Mouse (Mus musculus) left cerebral cortex, postnatal 10 days (tissue): ENCODE measurements around the gene Ftl1. TPM values are rescaled to one million over a fixed set of nuclear protein-coding genes. Genes with fewer than 3 reads are reported as not detected.
"Not testable (repeated sequence)": the region's sequence is repeated elsewhere in the genome, so short reads cannot be mapped to it uniquely, and the experiment has no call there.

Source experiments
- DNase-seq, 2 experiments: peaks; one replicate each; pipeline ENCODE4 v3.0.0; 2021 to 2022; ENCODE audit warnings: low spot score in 2 of 2, mixed read lengths in 1 of 2; ENCODE audit errors: extremely low spot score in 1 of 2
- intact Hi-C: fragments of 180-260 bp; cut with DNase I; formaldehyde crosslinking; loops from one replicate; pipeline ENCODE4 v1.15.1; 2025
- total RNA-seq, 2 experiments: library from RNA; stranded (reverse); gene quantifications; 2 replicates each; pipeline ENCODE4 v1.2.3; 2021

The Ftl1 gene
- total RNA-seq, 2 experiments from 2014 or later, result 445 to 456 TPM

DNA sequence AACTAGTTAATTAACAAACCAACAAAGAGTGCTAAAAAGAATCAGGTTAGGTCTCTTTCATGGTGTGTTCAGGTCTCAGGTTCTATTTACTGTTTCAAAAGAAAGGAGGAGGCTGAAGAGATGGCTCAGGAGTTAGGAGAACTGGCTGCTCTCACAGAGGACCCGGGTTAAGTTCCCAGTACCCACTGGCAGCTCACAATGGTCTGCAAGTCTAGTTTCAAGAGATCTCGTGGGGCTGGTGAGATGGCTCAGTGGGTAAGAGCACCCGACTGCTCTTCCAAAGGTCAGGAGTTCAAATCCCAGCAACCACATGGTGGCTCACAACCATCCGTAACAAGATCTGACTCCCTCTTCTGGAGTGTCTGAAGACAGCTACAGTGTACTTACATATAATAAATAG is 20.6 kb upstream of the Ftl1 start:
- intact Hi-C loops, DNase-seq: not testable (repeated sequence)

DNA sequence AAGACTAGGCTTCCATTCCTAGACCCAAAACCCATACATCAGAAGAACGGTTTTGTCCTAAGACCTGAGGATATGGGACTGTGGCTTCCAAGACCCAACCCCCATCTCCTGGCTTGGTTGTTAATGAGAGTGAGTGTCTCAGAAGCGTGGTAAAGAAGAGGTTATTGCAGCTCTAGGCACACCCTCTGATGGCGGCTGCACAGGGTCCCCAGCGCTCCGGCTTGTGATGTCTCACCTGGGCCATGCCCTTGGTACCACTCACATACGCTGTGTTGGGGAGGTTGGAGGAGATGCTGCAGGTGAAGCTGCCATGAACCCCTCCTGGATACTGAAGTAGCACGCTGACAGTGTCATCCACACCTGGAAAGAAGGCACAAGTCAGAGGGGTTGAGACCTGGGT is 19.1 kb upstream of the Ftl1 start:
- DNase-seq, result no peak
- intact Hi-C loops, result loop anchor here (5.0 to 10.0 kb wide), 2 partner anchors 44 to 206 kb away; partner anchors contain the start of gene Ntn5

GRCm38 (mm10) chr7:45477003-45477402 is 17.3 kb upstream of the Ftl1 start:
- intact Hi-C loops, result loop anchor here (5.0 to 10.0 kb wide), 2 partner anchors 45 to 208 kb away; partner anchors contain the start of gene Ntn5
- DNase-seq, result peak in 1 of 2 experiments; percentile 68

- intact Hi-C loops, result loop anchor here (5.0 to 10.0 kb wide), 2 partner anchors 46 to 208 kb away; partner anchors contain the start of gene Ntn5
- no peak for DNase-seq
Measured at GRCm38 (mm10) chr7:45476453-45476852, 16.8 kb upstream of the Ftl1 start.

DNA sequence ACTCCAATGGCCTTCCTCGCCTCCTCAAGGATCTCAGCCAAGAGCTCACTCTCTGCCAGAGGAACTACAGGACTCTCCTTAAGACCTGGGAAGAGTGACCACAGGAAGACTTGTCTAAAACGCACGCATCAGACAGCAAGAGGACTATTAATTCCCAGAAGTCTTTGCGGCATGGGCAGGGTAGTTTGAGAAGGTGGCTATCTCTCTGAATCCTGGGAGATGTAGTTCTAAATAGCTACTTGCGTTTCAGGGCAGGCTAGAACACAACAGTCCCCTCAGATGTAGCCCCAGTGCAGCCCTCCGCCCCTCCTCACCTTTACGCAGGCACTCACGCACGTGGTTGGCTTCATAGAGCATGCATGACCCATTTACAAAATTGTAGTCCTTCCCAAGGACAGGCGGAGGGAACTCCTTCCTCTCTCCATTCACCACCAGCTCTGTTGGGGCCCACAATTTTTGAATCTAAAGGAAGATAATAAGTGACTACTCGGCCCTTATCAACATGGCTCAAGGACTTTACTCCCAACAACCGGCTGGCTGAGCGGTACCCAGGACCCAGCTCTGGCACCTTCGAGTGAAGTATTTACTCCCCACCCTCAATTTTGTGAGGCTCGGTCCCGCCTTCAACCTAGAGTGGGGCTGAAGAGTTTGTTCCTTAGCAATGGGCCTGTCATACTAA is 15.7 kb upstream of the Ftl1 start:
- intact Hi-C loops, result loop anchor here (5.0 to 10.0 kb wide), 2 partner anchors 47 to 209 kb away; partner anchors contain the start of gene Ntn5
- no peak for DNase-seq

DNA sequence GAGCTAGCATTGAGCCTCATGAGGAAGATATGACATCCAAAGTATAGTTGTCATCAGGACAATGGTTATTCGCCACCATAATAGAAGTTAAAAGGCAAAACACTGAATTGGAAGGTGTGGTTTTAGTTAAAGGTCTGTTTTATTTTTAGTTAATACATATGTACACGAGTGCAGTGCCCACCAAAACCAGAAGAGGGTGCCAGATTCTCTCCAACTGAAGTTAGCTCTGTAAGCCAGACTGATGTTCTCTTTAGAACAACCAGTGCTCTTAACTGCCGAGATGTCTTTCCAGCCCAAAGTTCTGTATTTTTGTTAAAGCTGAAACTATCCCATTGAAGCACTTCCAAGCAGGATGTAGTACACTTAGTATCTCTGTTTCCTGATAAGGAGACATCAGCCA is 11.2 kb upstream of the Ftl1 start:
- intact Hi-C loops, result loop anchor here (10.0 kb wide), 1 partner anchor 214 kb away; the partner anchor contains the start of gene Ntn5

DNA sequence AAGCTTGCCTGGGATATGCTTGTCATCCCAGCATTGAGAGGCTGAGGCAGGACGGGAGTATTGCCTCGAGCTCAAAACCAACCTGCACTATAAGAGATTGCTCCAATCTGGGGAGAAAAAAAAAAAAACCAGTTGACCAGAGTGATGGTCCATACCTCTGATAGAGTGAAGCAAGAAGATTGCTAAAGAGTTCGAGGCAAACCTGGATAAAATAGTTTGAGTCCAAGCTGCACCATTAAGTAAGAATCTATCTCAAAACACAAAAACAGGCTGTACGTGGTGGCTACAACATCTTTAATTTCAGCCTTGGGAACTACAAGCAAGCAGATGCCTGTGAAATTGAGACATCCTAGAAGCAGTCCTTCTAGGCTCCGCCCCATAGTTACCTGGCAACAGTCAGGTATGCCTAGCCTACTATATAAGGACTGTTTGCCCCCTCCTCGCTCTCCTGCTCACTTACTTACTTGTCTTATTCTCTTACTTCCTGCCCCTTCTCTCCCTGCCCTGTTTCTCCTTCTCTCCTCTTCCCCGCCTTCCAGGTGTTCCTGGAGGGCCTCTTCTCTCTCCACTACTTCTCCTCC is 7.5 kb upstream of the Ftl1 start:
- intact Hi-C loops, result no loop called here
- DNase-seq, result no peak

More for the DNA sequence above, 11.2 kb upstream of the Ftl1 start:
- peak; percentile 70 to 71 for DNase-seq

- intact Hi-C loops, result no loop called here
- DNase-seq, result peak; percentile 95 to 98
Measured at GRCm38 (mm10) chr7:45466283-45467089, 6.8 kb upstream of the Ftl1 start, which contains the start of gene Bax. Gene Bax (minus strand): TSS chr7:45466898.

GRCm38 (mm10) chr7:45465549-45465948 is 5.9 kb upstream of the Ftl1 start:
- intact Hi-C loops, result no loop called here
- no peak for DNase-seq

DNA sequence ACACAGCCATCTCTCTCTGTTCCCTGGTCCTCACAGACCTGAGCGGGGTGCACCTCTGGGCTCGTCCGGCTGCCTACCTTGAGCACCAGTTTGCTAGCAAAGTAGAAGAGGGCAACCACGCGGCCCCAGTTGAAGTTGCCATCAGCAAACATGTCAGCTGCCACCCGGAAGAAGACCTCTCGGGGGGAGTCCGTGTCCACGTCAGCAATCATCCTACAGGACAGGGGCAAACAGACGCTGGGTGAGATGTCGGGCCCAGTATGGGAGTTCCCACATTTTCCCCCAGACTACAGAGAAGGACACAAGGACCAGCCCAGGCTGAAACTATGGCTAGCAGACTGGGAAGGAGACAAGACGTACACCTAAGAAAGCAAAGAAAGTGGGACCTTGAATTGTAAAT is 5.4 kb upstream of the Ftl1 start:
- DNase-seq, result no peak
- intact Hi-C loops, result no loop called here

DNA sequence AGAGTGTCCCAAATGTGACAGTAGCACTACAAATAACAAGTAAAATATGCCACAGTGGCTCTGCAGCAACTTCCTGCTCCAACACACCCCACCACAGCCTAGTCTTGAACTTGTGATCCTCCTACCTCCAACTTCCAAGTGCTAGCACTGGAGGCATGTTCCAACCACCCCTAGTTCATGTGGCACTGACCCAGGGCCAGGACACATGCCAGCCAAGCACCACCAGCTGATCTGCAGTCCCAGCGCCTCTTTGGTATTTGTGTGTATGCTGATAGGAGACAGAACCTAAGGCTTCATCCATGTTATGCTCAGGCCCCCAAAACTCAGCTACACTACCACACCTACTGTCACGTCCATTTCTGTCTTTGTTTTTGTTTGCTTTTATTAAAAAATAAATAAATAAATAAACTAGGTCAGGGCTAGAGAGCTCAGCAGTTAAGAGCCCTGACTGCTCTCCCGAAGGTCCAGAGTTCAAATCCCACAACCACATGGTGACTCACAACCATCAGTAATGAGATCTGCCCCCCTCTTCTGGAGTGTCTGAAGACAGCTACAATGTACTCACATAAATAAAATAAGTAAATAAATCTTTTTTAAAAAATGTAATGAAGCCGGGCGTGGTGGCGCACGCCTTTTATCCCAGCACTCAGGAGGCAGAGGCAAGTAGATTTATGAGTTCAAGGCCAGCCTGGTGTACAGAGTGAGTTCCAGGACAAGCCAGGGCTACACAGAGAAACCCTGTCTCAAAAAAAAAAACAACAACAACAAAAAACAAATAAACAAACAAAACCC is 4.5 kb upstream of the Ftl1 start:
- intact Hi-C loops, result no loop called here
- DNase-seq, result no peak

DNA sequence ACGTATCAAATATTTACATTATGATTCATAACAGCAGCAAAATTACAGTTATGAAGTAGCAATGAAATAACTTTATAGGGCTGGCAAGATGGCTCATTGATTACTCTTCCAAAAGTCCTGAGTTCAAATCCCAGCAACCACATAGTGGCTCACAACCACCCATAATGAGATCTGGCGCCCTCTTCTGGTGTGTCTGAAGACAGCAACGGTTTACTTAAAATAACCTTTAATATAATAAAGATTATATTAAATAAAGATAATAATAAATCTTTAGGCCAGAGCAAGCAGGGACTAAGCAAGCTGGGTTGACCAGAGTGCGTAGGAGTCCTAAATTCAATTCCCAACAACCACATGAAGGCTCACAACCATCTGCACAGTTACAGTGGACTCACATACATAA is 3.2 kb upstream of the Ftl1 start:
- intact Hi-C loops, DNase-seq: not testable (repeated sequence)

GRCm38 (mm10) chr7:45462325-45462724 is 2.6 kb upstream of the Ftl1 start:
- DNase-seq, result no peak
- intact Hi-C loops, result no loop called here

DNA sequence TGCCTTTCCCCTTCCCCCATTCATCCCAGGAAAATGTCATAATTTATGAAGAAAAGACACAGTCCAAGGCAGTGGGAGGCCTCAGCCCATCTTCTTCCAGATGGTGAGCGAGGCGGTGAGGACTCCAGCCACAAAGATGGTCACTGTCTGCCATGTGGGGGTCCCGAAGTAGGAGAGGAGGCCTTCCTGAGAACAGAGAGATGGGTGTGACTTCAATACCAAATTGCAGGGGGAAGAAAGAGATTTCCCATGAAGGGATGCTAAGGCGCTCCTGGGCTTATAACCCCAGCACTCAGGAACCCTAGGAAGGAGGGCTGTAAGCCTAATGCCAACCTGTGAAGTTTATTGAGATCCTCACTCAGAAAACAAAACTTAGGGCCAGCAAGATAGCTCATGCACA is 2.1 kb upstream of the Ftl1 start:
- no peak for DNase-seq
- intact Hi-C loops, result no loop called here

DNA sequence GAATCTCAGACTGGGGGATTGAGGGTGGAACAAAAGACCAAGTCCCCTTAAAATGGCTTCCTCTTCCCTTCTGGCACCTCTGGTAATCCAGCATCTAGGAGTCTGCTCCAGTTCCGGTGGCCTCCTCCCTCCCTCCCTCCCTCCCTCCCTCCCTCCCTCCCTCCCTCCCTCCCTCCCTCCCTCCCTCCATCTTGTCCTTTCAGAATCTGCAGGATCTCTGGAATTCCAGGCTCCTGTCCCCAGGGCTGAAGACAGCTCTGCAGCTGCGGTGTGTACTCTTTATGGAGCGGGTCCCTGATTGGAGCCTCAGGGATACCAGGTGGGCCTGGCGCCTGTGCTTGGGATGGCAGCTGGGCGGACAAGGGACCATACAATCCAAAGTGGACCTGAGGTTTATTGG is 1.6 kb upstream of the Ftl1 start:
- no peak for DNase-seq
- intact Hi-C loops, result no loop called here

- DNase-seq, result peak in 1 of 2 experiments; percentile 78
- intact Hi-C loops, result no loop called here
Measured at GRCm38 (mm10) chr7:45460860-45461314, 1.2 kb upstream of the Ftl1 start.

DNA sequence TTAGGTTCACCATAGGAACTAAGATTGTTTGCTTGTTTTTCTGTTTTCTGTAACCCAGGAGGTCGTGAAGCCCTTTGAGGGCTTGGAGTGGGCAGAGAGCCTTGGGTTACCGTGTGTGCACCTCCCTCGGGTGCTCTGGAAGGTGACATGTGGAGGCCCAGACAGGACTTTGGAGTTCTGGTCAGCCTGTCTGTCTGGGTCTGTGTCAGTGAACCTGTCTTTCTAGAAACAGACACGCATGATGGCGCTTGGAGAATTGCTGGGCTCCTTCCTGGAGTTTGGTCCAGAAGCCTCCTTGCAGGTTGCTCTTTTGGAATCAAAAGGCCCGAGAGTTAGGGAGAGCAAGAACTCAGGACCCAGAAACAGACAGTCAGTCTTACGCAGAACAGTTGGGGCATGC is 693 bp upstream of the Ftl1 start:
- intact Hi-C loops, result no loop called here
- DNase-seq, result no peak

DNA sequence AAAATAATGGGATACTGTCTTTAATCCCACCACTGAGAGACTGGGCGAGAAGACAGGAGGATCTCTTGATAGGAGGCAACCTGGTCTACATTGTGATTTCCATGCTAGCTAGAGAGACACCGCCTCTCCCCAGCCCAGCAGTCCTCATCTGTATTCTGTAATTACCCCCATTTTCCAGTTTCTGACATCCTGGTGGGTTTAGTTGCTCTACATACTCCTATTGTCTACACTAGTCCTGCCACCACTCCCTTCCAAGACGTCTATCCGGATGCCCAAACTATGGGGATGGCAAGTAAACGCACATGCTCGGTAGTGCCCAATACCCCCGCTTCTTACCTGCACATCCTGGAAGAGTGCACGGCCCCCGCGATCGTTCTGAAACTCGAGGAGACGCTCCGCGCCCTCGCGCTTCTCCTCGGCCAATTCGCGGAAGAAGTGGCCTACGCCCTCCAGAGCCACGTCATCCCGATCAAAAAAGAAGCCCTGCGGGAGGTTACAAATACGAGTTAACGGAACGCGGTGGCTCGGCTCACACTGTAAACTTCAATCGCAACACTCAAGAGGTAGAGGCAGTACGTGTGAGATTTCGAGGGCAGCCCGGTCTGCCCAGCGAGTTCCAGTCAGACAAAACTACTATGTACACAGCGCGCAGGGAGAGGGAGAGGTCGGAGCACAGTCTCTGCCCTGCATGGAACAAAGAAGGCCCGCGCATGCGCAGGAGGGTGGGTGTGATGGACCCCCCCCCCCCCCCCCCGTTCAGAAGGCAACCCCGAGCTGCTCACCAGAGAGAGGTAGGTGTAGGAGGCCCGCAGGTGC is 728 bp downstream of the Ftl1 start:
- intact Hi-C loops, result no loop called here
- peak; percentile 62 to 90 for DNase-seq
